Mouse (Mus musculus) myocyte (in vitro differentiated cells): ENCODE results near the gene Aqp7.

ENCODE experiments used
- E2F4 ChIP-seq: IDR thresholded peaks from one replicate; pipeline ENCODE4 v1.6.1; 2011; ENCODE audit warnings: mild to moderate bottlenecking, control low read depth, moderate library complexity; ENCODE audit not compliant: insufficient read depth
- MYOD1 ChIP-seq, 3 experiments: IDR thresholded peaks; one replicate each; pipeline ENCODE4 v1.6.1; 2011; ENCODE audit warnings: control low read depth in 2 of 3, low read depth in 2 of 3, mild to moderate bottlenecking in 2 of 3, moderate library complexity in 1 of 3; ENCODE audit not compliant: insufficient read length in 2 of 3, control insufficient read depth in 1 of 3
- POLR2A ChIP-seq: IDR thresholded peaks from one replicate; pipeline ENCODE4 v1.6.1; 2011; ENCODE audit warnings: low read depth, mild to moderate bottlenecking, control low read depth, moderate library complexity; ENCODE audit not compliant: insufficient read length
- POLR2AphosphoS2 ChIP-seq: IDR thresholded peaks from one replicate; pipeline ENCODE4 v1.6.1; 2011; ENCODE audit warnings: low read depth, control low read depth; ENCODE audit not compliant: insufficient read length
- REST ChIP-seq: IDR thresholded peaks from one replicate; pipeline ENCODE4 v1.6.1; 2011; ENCODE audit warnings: mild to moderate bottlenecking, control low read depth, moderate library complexity; ENCODE audit not compliant: insufficient read depth, insufficient read length
- SRF ChIP-seq: IDR thresholded peaks from one replicate; pipeline ENCODE4 v1.6.1; 2011; ENCODE audit warnings: low read depth; ENCODE audit not compliant: control insufficient read depth, insufficient read length
- TCF12 ChIP-seq: IDR thresholded peaks from one replicate; pipeline ENCODE4 v1.6.1; 2011; ENCODE audit warnings: mild to moderate bottlenecking, control low read depth; ENCODE audit not compliant: poor library complexity, insufficient read depth, severe bottlenecking
- USF1 ChIP-seq: IDR thresholded peaks from one replicate; pipeline ENCODE4 v1.6.1; 2011; ENCODE audit warnings: low read depth, mild to moderate bottlenecking, control low read depth, moderate library complexity

DNA sequence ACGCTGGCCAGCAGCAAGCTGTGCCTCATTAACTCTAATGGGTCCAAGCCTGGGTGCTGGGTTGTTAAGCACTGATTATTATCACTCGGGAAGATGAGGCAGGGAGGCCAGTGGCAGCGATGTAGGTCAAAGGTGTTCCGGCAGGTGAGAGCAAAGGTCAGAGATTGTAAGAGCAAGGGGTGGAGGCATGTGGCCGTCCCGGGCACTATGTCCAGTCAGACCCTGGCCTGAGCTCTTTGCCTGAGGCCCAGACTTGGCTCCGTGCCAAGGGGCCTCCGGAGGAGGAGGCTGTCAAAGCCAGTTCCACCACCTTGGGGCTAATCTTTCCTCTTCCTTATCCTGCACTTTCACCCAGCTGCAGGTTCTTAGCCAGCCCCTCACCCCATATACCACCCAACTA is 48.2 kb upstream of the Aqp7 start:
- no peak for TF ChIP-seq SRF
- TF ChIP-seq POLR2A, result no peak
- TF ChIP-seq POLR2AphosphoS2, result no peak
- no peak for TF ChIP-seq E2F4
- TF ChIP-seq REST, result no peak
- no peak for TF ChIP-seq MYOD1 (IDR thresholded peaks at IDR 0.05; ENCODE audit: control insufficient read depth in 1 of 3, insufficient read length in 2 of 3, low read depth in 2 of 3)
- TF ChIP-seq USF1, result no peak
- no peak for TF ChIP-seq TCF12
